Mouse (Mus musculus): ENCODE measurements around the gene Gm43638. TPM values are rescaled to one million over a fixed set of nuclear protein-coding genes. Genes with fewer than 3 reads are reported as not detected.

Gm43638 gene
- polyA plus RNA-seq, 1 experiment = not detected

Other genes starting within 250 kb of the Gm43638 start
- gene Ugt2b37, start 232.0 kb downstream of the Gm43638 start, polyA plus RNA-seq (2012; rRNA removed) = not detected in 2 replicates
- 0.06 TPM in 1 of 2 replicates, not detected in the other for gene Ugt2a3, start 149.6 kb downstream of the Gm43638 start, polyA plus RNA-seq (2012; rRNA removed)
- gene Ugt2b38, start 62.6 kb downstream of the Gm43638 start, polyA plus RNA-seq (2012; rRNA removed) = not detected in 2 replicates
- gene Ugt2a2, start 4.5 kb downstream of the Gm43638 start, polyA plus RNA-seq (2012; rRNA removed) = 0.04 TPM in 1 of 2 replicates, not detected in the other
- gene Ugt2a1, start 4.1 kb upstream of the Gm43638 start, polyA plus RNA-seq (2012; rRNA removed) = not detected in 2 replicates
- gene Sult1b1, start 51.4 kb upstream of the Gm43638 start, polyA plus RNA-seq (2012; rRNA removed) = 0.05 TPM in 1 of 2 replicates, not detected in the other
- gene Sult1d1, start 82.2 kb upstream of the Gm43638 start, polyA plus RNA-seq (2012; rRNA removed) = 0.12 and 0.29 TPM in 2 replicates
- 4.2 and 6.6 TPM in 2 replicates for gene Sult1e1, start 104.8 kb upstream of the Gm43638 start, polyA plus RNA-seq (2012; rRNA removed)
- not detected in 2 replicates for gene Csn1s1, start 179.4 kb upstream of the Gm43638 start, polyA plus RNA-seq (2012; rRNA removed)
- gene Csn2, start 212.8 kb upstream of the Gm43638 start, polyA plus RNA-seq (2012; rRNA removed) = not detected in 2 replicates

Measured in gonadal fat pad, adult 2 months (tissue).